Mouse (Mus musculus): ENCODE measurements around the gene Cog1. TPM values are rescaled to one million over a fixed set of nuclear protein-coding genes. Genes with fewer than 3 reads are reported as not detected.

The Cog1 gene
- 10 to 100 TPM; 19.9 to 21.8 TPM for total RNA-seq (2021)
- long read RNA-seq, experiment 1, transcript Cog1-201 (14 exons, 3,935 nt) = major isoform, 5 of 63 reads
- long read RNA-seq, experiment 1, partial matches to known transcripts = 3 of 63 reads
- long read RNA-seq, experiment 1, other reads (novel, unspliced or antisense) = 55 of 63 reads
- long read RNA-seq, experiment 2, partial matches to known transcripts = 6 of 42 reads
- long read RNA-seq, experiment 2, other reads (novel, unspliced or antisense) = 32 of 42 reads

DNA sequence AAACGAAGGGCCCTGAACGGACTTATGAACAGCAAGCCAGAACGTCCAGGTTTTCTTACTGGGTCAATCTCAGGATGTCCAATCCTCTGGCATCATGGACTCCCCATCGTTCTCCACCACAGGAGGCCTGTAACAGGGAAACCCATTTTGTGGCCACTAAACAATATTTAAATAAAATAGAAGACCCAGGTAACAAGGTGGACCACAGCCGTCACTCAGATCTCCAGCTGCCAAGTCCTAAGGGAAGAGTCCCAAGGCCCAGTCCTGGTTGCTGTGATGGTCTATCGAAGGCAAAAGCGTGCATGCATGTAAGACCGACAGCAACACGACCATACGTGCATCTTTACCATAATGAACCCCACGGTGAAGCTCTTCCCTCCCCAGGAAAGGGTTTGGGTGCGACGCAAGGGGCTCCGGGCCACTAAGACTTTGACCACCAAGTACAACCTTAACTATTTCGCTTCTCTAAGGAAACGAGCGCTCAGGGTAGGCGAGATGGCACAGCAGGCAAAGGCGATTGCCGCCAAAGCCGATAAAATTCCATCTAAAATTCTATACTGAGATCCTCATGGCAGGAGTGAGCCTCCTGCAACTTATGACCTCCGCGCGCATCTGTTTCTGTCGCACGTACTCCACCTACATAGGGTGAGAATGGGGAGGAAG is at the start of gene Cog1:
Cog1 (plus strand) TSS at position 480 of the 663 bp plus-strand sequence.
- DNase-seq (ENCODE audit: low spot score) = no peak

DNA sequence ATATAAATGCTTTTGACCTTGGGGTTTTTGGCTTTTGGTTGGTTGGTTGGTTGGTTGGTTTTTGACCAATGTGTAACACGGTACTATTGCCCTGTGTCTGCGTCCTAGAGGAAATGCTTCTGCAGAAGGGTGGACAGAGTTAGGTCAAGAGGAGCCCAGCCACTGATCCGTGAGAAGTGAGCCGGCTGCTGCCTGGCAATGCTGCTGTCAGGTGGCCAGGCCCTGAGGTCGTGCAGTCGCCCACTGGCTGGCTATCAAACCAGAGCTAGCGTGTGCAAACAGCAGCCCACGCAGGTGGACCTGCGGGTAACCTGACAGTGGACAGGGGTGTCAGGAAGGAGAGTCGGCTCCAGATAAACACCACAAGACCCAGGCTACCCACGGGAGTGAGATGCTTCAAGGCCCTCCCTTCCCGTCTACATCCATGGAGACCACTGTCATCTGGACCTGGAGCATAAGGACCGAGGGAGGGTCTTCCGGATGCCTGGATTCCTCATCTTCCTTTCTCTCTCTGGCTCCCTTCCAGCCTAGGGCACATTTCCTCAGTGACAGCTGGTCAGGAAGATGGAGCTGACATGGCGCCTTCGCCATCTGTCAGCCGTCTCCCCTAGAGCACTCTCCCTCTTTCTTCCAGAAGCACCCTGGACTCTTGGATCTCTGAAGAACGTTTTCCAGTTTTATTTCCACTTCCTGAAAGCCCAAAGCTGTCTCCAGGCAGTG is 48.3 kb upstream of the Cog1 start:
- DNase-seq (ENCODE audit: low spot score) = no peak

DNA sequence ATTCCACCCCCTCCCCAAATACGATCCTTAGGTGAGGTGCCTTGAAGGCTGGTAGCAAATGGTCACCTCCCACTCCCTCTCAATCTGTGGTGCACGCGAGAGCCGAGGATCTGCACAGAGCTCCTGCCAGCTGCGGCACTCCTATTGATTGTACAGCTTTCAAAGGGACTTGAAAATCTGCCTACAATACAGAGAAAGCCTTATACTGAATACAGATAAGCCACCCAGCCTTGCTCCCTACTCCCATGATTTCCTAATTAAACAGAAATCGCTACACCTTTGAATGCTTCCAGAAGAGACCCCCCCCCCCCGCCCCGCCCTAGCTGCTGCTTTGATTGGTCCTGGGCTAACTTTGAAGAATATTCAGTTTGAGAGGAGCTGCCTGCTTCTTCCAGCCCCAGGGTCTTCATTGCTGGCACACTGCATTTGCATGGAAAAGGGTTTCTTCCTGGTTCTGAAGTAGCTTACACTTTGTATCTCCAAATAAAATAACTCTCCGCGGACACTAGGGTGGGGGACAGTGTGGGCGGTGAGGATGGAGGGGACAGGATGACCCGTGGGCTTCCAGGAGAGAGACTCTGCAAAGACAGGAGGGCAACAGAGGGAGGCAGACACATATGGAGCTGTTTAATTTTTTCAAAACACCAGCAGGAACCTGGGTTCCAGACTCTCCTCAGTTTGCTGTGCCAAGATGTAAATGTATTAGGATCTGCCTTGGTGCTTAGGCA is 47.2 kb upstream of the Cog1 start:
- DNase-seq (ENCODE audit: low spot score) = no peak

DNA sequence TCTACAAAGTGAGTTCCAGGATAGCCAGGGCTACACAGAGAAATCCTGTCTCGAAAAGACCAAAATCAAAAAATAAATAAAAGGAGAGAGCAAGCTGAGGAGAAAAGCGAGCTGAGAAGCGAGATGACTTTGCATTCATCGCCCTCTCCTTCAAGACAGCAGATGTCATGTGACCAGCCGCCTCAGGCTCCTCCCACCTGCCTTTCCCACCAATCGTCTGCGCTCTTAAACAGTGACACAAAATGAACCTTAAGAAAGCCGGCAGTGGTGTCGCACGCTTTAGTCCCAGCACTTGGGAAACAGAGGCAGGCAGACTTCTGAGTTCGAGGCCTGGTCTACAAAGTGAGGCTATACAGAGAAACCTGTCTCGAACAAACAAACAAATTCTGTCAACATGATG is 41.4 kb upstream of the Cog1 start:
- no peak for DNase-seq (ENCODE audit: low spot score)

DNA sequence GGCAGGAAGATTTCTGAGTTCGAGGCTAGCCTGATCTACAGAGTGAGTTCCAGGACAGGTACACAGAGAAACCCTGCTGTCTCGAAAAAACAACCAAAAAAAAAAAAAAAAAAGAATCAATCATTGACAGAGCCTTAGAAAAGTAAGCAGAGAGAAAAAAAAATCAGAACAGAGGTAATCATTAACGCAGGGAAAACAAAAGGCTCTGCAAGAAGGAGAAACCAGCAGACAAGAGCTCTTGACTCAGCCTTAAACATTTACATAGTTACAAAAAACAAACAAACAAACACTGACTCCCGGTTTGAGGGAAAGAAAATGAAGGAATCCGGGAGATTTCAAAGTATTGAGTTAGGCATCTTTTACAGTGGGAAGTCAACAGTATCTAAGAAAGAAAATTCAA is 39.4 kb upstream of the Cog1 start:
- no peak for DNase-seq (ENCODE audit: low spot score)

DNA sequence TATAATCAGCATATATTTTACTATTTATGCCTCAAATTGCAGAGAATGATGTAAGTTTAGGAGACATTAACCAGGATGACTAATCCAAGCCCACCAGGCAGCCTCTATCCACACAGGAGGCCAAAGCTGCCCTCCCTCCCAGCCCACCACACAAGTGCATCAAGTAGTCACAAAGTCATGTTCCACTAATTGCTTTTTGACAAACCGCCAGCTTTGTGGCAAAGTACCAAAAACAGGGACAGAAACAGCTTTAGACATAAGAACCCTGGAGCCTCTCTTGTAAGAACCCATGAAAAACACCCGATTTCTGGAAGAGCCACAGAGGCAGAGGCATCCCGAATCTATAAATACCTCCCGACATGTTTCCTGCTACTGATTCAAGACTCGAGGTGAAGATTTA is 38.7 kb upstream of the Cog1 start:
- no peak for DNase-seq (ENCODE audit: low spot score)

DNA sequence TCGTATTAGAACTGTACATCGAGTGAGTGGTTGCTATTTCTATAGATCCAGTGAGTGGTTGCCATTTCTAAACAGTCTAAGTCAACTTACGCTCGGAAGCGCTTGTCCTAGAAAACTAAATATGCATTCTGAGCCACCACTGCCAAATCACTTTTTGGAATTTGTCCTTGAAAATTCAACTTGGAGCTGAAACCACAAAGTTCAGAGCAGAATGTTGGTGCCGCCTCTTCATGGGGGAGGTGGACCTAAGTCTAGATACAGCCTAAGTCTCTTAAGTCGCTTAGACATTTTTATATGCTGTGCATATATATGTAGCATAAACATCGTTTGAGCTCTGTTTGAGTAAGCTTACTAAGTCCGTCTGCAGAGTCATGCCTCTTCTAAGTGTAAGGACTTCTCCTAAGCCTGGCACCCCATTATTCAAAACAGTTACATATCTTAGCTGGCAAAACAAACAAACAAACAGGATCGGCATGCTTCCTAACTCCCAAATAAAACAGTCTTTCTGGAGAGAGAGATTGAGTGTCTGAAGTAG is 37.8 kb upstream of the Cog1 start:
- no peak for DNase-seq (ENCODE audit: low spot score)

DNA sequence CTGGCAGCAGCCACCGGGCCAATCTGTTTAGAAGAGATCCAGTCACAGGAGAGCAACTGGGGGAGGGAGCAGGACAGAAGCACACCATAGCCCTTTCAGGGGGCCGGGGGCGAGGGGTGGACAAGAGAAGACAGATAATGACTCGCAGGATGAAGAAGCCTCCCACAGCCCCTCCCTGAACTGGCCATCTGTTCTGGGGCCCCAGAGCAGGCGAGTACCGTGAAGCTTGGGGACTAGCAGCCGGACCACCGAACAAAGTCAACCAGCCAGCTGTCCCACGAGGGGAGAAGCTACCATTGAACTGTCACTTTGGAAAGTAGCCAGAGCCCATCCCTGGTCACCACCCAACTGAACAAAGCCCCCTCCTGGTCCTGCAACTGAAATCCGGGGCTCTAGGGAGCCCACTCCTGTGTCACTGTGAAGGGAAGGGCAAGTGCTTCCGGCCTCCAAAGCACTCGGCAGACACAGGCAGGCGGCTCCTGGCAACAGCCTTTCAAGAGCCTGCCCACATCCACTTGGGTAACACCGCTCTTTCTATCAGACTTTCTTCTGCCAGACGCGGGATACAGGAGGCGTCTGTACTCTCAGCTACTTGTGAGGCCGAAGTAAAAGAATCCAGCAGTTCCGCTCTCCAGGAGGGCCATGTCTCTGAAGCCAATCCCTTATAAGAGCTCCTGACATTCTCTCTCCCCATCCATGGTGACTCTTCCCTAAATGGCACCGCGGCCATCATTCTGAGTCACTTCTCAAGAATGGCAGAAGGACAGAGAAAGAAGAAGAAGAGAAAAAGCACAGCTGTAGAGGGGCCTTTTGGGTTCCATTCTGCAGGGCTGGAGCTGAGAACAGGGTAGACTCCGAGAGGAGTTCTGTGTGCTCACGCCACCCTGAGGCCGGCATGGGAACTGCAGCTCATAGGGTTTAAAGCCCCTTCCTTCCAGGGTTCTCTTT is 37.0 kb upstream of the Cog1 start:
- peak; percentile 24 for DNase-seq (ENCODE audit: low spot score)

DNA sequence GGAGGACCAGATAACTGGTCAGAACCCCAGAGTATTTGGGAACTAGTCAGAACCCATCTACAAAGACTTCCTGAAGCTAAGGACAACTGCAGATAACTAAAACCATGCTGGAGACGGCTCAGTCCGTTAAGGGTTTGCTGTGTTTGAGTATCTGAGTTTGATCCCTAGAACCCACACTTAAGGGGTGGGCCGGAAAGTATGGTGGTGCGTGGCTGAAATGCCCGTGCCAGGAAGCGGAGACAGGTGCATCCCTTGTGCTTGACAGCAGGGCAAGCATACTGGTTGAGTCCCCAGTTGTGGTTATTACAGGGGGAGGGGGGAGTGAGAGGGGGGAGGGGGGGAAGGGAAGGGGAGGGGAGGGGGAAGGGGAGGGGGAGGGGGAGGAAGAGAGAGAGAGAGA is 34.5 kb upstream of the Cog1 start:
- no peak for DNase-seq (ENCODE audit: low spot score)

DNA sequence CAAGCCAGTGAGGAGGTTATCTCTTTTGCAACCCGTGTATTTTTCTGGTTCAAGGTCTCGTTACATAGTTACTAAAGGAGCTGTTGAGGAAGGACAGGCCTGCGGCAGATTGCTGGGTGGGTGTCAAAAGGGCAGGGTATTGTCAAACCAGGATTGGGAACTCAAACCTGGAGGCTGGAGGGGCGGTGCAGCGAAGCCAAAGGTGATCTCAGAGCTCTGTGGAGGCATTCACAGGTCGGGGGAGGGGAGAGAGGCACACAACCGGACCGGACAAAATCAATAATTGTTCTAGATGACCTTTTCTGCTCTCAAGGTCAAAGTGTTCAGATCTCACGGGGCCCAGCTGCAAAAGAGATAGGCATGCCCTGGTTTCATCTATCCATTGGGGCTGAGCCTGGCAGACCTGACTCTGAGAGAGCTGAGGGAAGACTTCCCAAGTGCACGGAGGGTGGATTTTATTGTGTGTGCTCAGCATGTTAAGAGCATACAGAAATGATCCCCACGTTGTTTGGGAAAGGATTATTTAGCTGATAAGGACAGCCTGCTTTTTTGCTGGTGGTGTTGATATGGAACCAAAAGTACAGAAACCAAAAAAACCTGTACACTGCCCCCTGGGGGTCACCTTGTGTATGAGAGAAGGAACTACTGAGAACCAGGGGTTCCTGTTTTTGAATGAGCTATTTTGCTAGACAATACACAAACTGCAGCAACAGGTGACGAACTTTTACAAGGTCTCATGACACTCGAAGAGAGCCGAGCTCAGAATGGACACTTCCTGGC is 31.6 kb upstream of the Cog1 start:
- peak; percentile 40 for DNase-seq (ENCODE audit: low spot score)

DNA sequence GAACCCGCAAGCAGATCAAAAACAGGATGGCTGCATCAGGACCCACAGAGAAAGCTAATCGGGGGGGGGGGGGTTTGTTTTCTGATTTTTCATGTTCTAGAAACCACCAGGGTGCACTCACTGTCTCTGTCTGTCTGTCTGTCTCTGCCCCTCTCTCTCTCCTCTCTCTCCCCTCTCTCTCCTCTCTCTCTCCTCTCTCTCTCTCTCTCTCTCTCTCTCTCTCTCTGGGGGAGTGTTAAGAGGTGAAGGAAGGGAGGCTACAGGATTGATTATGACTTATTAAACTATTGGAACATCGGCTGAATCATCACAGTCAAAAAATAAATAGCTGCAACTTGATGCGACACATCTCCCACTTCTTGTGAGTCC is 30.7 kb upstream of the Cog1 start:
- DNase-seq (ENCODE audit: low spot score) = no peak

DNA sequence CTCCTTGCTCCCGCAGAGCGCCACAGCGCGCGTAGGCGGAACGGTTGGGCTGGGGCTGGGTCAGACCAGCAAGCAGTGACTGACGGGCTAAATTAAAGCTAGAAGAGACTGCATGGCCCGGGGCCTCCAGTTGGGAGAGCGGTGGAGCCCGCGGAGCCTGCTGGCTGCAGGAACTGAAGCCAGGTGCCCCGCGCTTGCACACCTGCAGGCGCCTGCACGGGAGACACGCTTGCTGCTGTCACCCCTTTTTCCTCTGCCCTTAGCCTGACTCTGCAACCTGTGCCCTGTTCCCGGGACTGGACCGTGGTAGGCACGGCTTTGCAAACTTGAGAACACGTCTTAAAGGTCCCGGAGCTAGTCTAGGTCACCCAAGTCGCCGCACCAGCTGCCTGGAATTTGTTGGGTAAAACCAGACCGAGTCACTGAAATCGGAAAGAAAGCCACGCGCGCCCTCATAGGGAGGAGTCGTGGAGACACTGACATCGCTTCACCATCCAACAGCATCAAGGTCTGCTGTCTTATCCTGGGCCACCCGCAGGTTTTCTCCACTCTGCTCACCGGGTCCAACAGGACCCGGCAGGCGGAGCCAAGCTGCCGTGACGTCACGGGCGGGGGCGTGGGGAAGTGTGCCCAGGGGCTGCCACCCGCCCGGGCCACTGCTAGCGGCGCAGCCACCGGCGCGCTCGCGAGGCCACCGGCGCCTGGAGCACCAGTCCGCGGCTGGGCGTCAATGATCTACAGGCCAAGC is 30.1 kb upstream of the Cog1 start, which contains the start of gene Sstr2:
Sstr2 (plus strand) TSS at position 671 of the 748 bp plus-strand sequence.
- peak; percentile 20 for DNase-seq (ENCODE audit: low spot score)

DNA sequence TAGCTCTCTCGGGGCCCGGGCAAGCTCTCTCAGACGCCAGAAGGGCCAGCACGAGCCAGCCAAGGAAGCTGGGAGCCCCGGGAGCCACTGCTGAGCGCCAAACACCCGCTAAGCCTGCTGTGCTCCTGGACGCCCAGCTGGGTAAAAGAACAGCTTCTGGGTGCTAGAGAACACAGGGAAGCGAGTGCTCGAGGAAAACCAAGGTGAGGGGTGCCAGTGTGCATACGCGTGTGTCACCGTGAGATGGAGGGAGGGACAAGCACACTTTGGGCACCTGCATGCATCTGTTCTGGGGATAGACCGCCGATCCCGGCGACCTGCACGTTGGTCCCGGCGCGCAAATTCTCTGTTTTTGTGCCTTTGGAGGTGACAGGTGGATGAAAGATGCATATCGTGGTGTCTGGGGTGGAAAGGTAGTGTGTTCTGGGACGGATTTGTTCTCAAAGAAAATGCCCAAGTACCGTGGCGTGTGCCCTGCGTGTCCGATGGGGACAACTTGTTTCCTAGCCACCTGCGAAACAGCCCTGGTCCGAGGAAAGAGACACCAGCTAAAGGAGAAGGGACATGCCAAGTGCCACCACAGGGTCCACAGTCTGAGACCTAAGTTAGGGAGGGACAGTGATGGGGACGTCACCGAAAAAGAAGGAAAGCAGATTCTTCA is 29.4 kb upstream of the Cog1 start:
- DNase-seq (ENCODE audit: low spot score) = no peak

DNA sequence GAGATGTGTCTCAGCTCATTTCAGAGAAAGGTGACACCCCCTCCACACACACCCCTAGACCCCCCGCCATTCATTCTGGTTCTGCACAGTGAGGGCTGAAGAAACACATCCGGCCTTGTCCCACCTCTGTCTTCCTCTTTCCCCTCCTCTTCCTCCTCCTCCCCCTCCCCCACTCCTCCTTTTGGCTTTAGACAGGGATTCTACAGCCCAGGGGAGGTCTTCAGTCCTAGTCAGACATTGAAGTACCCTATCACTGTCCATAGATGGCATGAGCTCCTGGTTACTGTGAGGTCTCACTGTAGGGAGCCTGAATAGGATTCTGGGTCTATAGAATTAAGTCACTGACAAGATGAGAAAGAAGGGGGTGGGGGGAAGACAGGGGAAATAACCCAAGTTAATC is 28.0 kb upstream of the Cog1 start:
- DNase-seq (ENCODE audit: low spot score) = no peak

DNA sequence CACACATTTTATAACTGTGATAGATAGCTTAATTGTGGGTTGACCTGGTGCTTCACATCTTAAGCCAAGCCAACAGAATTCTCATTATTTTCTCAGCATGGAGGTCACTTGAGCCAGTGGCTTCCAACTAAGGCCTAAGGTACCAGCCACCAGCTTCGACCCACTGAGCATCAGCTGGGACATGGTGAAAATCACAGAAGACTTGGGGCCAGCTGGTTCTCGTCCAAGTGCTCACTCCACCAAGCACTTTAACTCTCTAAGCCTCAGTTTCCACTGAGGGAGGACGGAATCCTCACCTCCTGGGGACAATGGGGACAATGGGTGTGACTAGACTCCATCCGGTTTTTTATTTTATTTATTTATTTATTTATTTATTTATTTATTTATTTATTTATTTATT is 26.9 kb upstream of the Cog1 start:
- DNase-seq (ENCODE audit: low spot score) = no peak

DNA sequence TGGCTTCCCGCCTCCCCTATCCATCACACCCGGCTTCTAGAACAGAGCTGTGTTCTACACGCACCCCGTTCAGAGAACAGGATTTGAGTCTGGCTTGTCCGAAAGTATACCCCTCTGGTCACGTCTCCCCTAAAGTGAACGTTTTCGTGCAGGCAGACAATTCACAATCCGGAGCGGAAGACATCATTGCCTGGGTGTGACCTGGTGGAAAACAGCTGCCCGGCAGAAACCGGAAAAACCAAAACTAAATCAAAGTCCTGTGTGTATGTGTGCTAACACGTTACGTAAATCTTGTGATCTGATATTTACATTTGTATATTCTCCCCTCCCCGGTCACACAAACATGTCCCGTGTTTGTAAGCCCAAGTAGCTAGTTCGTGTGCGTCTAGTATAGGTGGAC is 23.5 kb upstream of the Cog1 start:
- no peak for DNase-seq (ENCODE audit: low spot score)

DNA sequence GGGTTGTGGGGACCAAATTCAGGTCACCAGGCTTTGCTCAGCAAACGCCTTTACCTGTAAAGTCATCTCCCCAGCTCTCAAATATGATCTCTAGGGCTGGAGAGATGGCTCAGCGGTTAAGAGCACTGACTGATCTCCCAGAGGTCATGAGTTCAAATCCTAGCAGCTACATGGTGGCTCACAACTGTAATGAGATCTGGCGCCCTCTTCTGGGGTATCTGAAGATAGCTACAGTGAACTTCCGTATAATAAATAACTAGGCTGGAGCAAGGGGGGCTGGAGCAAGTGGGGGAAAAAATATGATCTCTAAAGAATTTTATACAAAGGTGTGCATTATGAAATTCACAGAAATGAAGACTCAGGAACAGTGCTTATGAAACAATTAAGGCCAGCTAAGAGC is 21.2 kb upstream of the Cog1 start:
- no peak for DNase-seq (ENCODE audit: low spot score)

DNA sequence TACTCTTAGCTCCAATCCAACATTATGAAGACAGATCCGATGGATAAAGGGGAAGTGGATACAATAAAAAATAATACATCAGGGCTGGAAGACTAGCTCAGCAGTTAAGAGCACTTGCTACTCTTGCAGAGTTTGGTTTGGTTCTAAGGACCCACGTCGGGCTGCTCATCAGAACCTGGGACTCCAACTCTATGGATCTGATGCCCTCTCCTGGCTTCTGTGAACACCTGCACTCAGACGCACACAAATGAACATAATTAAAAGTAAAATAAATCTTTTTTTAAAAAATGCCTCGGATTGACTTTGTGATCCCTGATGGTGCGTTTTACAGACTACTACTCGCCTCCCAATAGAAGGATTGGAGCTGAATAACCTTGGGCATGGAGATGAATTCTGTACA is 18.3 kb upstream of the Cog1 start:
- no peak for DNase-seq (ENCODE audit: low spot score)

DNA sequence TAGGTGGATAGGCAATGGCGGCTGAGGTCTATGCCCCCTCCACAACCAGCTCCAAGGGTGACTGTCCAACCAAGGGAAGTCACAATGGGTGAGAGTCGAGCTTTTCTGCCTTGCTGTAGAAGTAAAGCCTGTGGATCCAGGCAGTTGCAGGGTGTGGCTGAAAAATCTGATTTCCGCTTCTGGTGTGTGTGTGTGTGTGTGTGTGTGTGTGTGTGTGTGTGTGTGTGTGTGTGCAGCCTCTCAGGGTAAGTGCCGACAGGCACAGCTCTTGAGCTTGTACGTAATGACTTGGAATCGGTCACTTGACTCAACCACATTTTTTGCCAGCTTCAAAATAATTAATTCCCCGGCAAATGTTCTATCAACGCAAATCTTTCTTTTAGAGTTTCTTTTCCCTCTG is 17.7 kb upstream of the Cog1 start:
- DNase-seq (ENCODE audit: low spot score) = no peak
